Mouse (Mus musculus): ENCODE results near the gene Slamf7. TPM values are rescaled to one million over a fixed set of nuclear protein-coding genes. Genes with fewer than 3 reads are reported as not detected.
A peak's percentile ranks its signal among the peaks of the same experiment; 100 is the strongest.

Gene Slamf7
- polyA plus RNA-seq, 1 experiment from 2014 or later, result 5.7 TPM

- Histone ChIP-seq H3K9me3 (ENCODE audit: low read length) (no peaks in the 10 kb centered on the region), H3K4me3 (ENCODE audit: low read depth, low read length) (no peak overlapping the region), H3K36me3 (replicated peaks; ENCODE audit: insufficient read depth, low read length) (no peaks in the 10 kb centered on the region), H3K27me3 (ENCODE audit: insufficient read depth, low read length) (no peaks in the 10 kb centered on the region), H3K27ac (ENCODE audit: low read depth) (no peak overlapping the region), H3K4me1 (ENCODE audit: insufficient read depth) (peaks cover 7% of the 10 kb centered on the region), H3K9ac (replicated peaks) (no peak overlapping the region), H3K4me2 (ENCODE audit: low read depth, low read length) (no peak overlapping the region)
- DNase-seq (no peak), ATAC-seq (no peak)
- TF ChIP-seq CTCF (IDR thresholded peaks at IDR 0.05; ENCODE audit: low read depth), result no peak
- TF ChIP-seq EP300 (IDR thresholded peaks at IDR 0.05; ENCODE audit: low read depth), result 0 out of 2 replicates have a peak, but pooled peaks have one; percentile 18
- WGBS (ENCODE audit: insufficient replicate concordance), result 29% methylated on average over 2 of the region's 2 CpGs
These were observed 21.4 kb downstream of the Slamf7 start for GRCm38 (mm10) chr1:171631447-171631846.

GRCm38 (mm10) chr1:171630912-171631311 lies 21.9 kb downstream of the Slamf7 start:
- ATAC-seq, result no peak
- H3K27ac ChIP-seq (ENCODE audit: low read depth), result no peak overlapping the region
- no peak overlapping the region for H3K4me3 ChIP-seq (ENCODE audit: low read depth, low read length)
- H3K9me3 ChIP-seq (ENCODE audit: low read length), result no peaks in the 10 kb centered on the region
- H3K9ac ChIP-seq (replicated peaks), result no peak overlapping the region
- H3K36me3 ChIP-seq (replicated peaks; ENCODE audit: insufficient read depth, low read length), result no peaks in the 10 kb centered on the region
- no peak for DNase-seq
- no peak for TF ChIP-seq CTCF (IDR thresholded peaks at IDR 0.05; ENCODE audit: low read depth)
- no peak for TF ChIP-seq EP300 (IDR thresholded peaks at IDR 0.05; ENCODE audit: low read depth)
- no peak overlapping the region for H3K4me2 ChIP-seq (ENCODE audit: low read depth, low read length)
- 79% methylated on average over 4 of the region's 4 CpGs for WGBS (ENCODE audit: insufficient replicate concordance)
- no peaks in the 10 kb centered on the region for H3K27me3 ChIP-seq (ENCODE audit: insufficient read depth, low read length)
- peaks cover 7% of the 10 kb centered on the region for H3K4me1 ChIP-seq (ENCODE audit: insufficient read depth)

DNA sequence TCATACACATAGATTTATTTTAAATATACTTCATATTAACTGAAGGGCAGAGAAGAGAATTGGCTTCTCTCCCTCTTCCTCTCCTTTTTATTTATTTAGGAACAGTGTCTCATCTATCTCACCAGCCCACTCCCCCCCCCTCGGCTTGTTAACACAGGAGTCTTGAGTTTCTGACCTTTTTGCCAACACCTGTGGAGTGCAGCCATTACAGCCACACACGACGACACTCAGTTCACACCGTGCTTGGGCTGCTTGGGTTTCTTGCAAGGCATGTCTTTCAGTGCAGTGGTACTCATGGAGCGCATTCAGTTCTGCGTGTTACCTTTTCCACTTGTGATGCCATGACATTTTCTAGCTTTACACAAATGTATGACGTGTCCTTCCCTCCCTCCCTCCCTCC lies 22.8 kb downstream of the Slamf7 start:
- no peak overlapping the region for H3K4me2 ChIP-seq (ENCODE audit: low read depth, low read length)
- H3K27me3 ChIP-seq (ENCODE audit: insufficient read depth, low read length), result no peaks in the 10 kb centered on the region
- H3K9me3 ChIP-seq (ENCODE audit: low read length), result no peaks in the 10 kb centered on the region
- no peak overlapping the region for H3K4me3 ChIP-seq (ENCODE audit: low read depth, low read length)
- peaks cover 7% of the 10 kb centered on the region for H3K4me1 ChIP-seq (ENCODE audit: insufficient read depth)
- WGBS (ENCODE audit: insufficient replicate concordance), result 81% methylated on average over 7 of the region's 7 CpGs
- DNase-seq (no peak), ATAC-seq (no peak)
- TF ChIP-seq EP300 (IDR thresholded peaks at IDR 0.05; ENCODE audit: low read depth) (no peak), CTCF (IDR thresholded peaks at IDR 0.05; ENCODE audit: low read depth) (no peak)
- H3K27ac ChIP-seq (ENCODE audit: low read depth), result no peak overlapping the region
- H3K9ac ChIP-seq (replicated peaks), result no peak overlapping the region
- H3K36me3 ChIP-seq (replicated peaks; ENCODE audit: insufficient read depth, low read length), result no peaks in the 10 kb centered on the region

GRCm38 (mm10) chr1:171629168-171629567 lies 23.7 kb downstream of the Slamf7 start:
- peaks cover 7% of the 10 kb centered on the region for H3K4me1 ChIP-seq (ENCODE audit: insufficient read depth)
- no peak for DNase-seq
- H3K27ac ChIP-seq (ENCODE audit: low read depth), result no peak overlapping the region
- H3K4me3 ChIP-seq (ENCODE audit: low read depth, low read length), result no peak overlapping the region
- TF ChIP-seq EP300 (IDR thresholded peaks at IDR 0.05; ENCODE audit: low read depth), result no peak
- no peak for TF ChIP-seq CTCF (IDR thresholded peaks at IDR 0.05; ENCODE audit: low read depth)
- H3K36me3 ChIP-seq (replicated peaks; ENCODE audit: insufficient read depth, low read length), result no peaks in the 10 kb centered on the region
- 47% methylated on average over 6 of the region's 6 CpGs for WGBS (ENCODE audit: insufficient replicate concordance)
- no peaks in the 10 kb centered on the region for H3K27me3 ChIP-seq (ENCODE audit: insufficient read depth, low read length)
- no peak for ATAC-seq
- H3K9me3 ChIP-seq (ENCODE audit: low read length), result no peaks in the 10 kb centered on the region
- no peak overlapping the region for H3K9ac ChIP-seq (replicated peaks)
- no peak overlapping the region for H3K4me2 ChIP-seq (ENCODE audit: low read depth, low read length)

DNA sequence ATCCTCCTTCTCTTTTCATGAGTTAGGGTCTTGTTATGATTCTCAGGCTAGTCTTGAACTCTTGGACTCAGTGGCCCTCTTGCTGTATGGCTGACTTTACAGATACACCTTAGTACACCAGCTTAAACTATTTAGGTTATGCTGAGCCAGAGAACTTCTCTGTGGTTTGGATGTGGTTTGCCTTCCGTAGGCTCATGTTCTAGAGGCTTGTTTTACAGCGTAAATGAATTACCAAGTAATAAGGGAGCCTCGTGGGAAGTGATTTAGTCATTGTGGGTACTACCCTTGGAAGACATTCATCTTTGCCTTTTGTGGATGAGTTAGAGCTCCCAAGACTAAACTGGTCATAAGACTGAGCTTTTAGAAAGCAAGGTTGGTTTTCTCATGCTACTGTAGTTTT lies 25.0 kb downstream of the Slamf7 start:
- Histone ChIP-seq H3K4me2 (ENCODE audit: low read depth, low read length) (no peak overlapping the region), H3K4me3 (ENCODE audit: low read depth, low read length) (no peak overlapping the region), H3K4me1 (ENCODE audit: insufficient read depth) (peaks cover 7% of the 10 kb centered on the region), H3K27ac (ENCODE audit: low read depth) (no peak overlapping the region), H3K27me3 (ENCODE audit: insufficient read depth, low read length) (no peaks in the 10 kb centered on the region), H3K36me3 (replicated peaks; ENCODE audit: insufficient read depth, low read length) (no peaks in the 10 kb centered on the region), H3K9me3 (ENCODE audit: low read length) (no peaks in the 10 kb centered on the region), H3K9ac (replicated peaks) (no peak overlapping the region)
- TF ChIP-seq CTCF (IDR thresholded peaks at IDR 0.05; ENCODE audit: low read depth) (no peak), EP300 (IDR thresholded peaks at IDR 0.05; ENCODE audit: low read depth) (no peak)
- no peak for DNase-seq
- ATAC-seq, result no peak
- 48% methylated on average over 3 of the region's 3 CpGs for WGBS (ENCODE audit: insufficient replicate concordance)

- WGBS (ENCODE audit: insufficient replicate concordance), result 80% methylated on average over 6 of the region's 6 CpGs
- ATAC-seq, result no peak
- TF ChIP-seq CTCF (IDR thresholded peaks at IDR 0.05; ENCODE audit: low read depth), result no peak
- no peak for TF ChIP-seq EP300 (IDR thresholded peaks at IDR 0.05; ENCODE audit: low read depth)
These were observed 32.7 kb downstream of the Slamf7 start for GRCm38 (mm10) chr1:171620091-171620490.

GRCm38 (mm10) chr1:171619645-171620044 lies 33.2 kb downstream of the Slamf7 start:
- no peak overlapping the region for H3K9ac ChIP-seq (replicated peaks)
- WGBS (ENCODE audit: insufficient replicate concordance), result 41% methylated on average over 3 of the region's 3 CpGs
- no peak overlapping the region for H3K27ac ChIP-seq (ENCODE audit: low read depth)
- no peaks in the 10 kb centered on the region for H3K27me3 ChIP-seq (ENCODE audit: insufficient read depth, low read length)
- no peak for DNase-seq
- no peaks in the 10 kb centered on the region for H3K9me3 ChIP-seq (ENCODE audit: low read length)
- no peaks in the 10 kb centered on the region for H3K36me3 ChIP-seq (replicated peaks; ENCODE audit: insufficient read depth, low read length)
- H3K4me2 ChIP-seq (ENCODE audit: low read depth, low read length), result peak overlapping the region; percentile 45; the same call in 1 of the 2 replicates
- ATAC-seq, result no peak
- H3K4me3 ChIP-seq (ENCODE audit: low read depth, low read length), result no peak overlapping the region
- TF ChIP-seq CTCF (IDR thresholded peaks at IDR 0.05; ENCODE audit: low read depth) (no peak), EP300 (IDR thresholded peaks at IDR 0.05; ENCODE audit: low read depth) (no peak)
- H3K4me1 ChIP-seq (ENCODE audit: insufficient read depth), result no peaks in the 10 kb centered on the region; the same call in 1 of the 2 replicates

More at GRCm38 (mm10) chr1:171620091-171620490, 32.7 kb downstream of the Slamf7 start:
- H3K4me2 ChIP-seq (ENCODE audit: low read depth, low read length), result no peak overlapping the region
- H3K4me1 ChIP-seq (ENCODE audit: insufficient read depth), result no peaks in the 10 kb centered on the region; the same call in 1 of the 2 replicates
- H3K9me3 ChIP-seq (ENCODE audit: low read length), result no peaks in the 10 kb centered on the region
- H3K27me3 ChIP-seq (ENCODE audit: insufficient read depth, low read length), result no peaks in the 10 kb centered on the region
- H3K9ac ChIP-seq (replicated peaks), result no peak overlapping the region
- no peak overlapping the region for H3K4me3 ChIP-seq (ENCODE audit: low read depth, low read length)
- no peaks in the 10 kb centered on the region for H3K36me3 ChIP-seq (replicated peaks; ENCODE audit: insufficient read depth, low read length)
- no peak overlapping the region for H3K27ac ChIP-seq (ENCODE audit: low read depth)
- DNase-seq, result no peak

Measured in liver, postnatal 0 days (tissue).